Mouse (Mus musculus) hindbrain, postnatal 0 days (tissue): Measurements from ENCODE around the gene Slc35f1. TPM values are rescaled to one million over a fixed set of nuclear protein-coding genes. Genes with fewer than 3 reads are reported as not detected.
"Not testable (repeated sequence)": the region's sequence is repeated elsewhere in the genome, so short reads cannot be mapped to it uniquely, and the experiment has no call there.

Experiments
- ATAC-seq: fragments of 200-750 bp; cut with Nextera tagmentation; 2 replicates; pipeline ENCODE4 v1.8.0; 2017; ENCODE audit warnings: mild to moderate bottlenecking, moderate TSS enrichment, moderate library complexity
- DNase-seq: peaks from one replicate; pipeline ENCODE4 v3.0.0-alpha.2; 2015; ENCODE audit warnings: low spot score
- H3K27ac ChIP-seq: fragments of 300-500 bp; sonication (generic); 2 replicates; pipeline ENCODE4 v1.5.1; 2014; ENCODE audit warnings: mild to moderate bottlenecking
- H3K27me3 ChIP-seq: fragments of 300-500 bp; sonication (generic); 2 replicates; pipeline ENCODE4 v1.6.1; 2014; ENCODE audit warnings: low read length, mixed read lengths; ENCODE audit not compliant: insufficient read depth
- H3K36me3 ChIP-seq: fragments of 300-500 bp; sonication (generic); 2 replicates; pipeline ENCODE4 v1.6.1; 2014; ENCODE audit warnings: low read length, mixed read lengths; ENCODE audit not compliant: insufficient read depth
- H3K4me1 ChIP-seq: fragments of 300-500 bp; sonication (generic); 2 replicates; pipeline ENCODE4 v1.6.1; 2014; ENCODE audit warnings: antibody characterized with exemption, low read length, mixed read lengths; ENCODE audit not compliant: insufficient read depth
- H3K4me2 ChIP-seq: fragments of 300-500 bp; sonication (generic); 2 replicates; pipeline ENCODE4 v1.6.1; 2014; ENCODE audit warnings: low read depth, mild to moderate bottlenecking, low read length, moderate library complexity, mixed read lengths
- H3K4me3 ChIP-seq: fragments of 300-500 bp; sonication (generic); 2 replicates; pipeline ENCODE4 v1.5.1; 2014; ENCODE audit warnings: low read length
- H3K9ac ChIP-seq: fragments of 300-500 bp; sonication (generic); replicated peaks from 2 replicates; pipeline ENCODE4 v1.6.1; 2014; ENCODE audit warnings: mild to moderate bottlenecking, low read length, moderate library complexity, mixed read lengths
- H3K9me3 ChIP-seq: fragments of 300-500 bp; sonication (generic); 2 replicates; pipeline ENCODE4 v1.6.1; 2016; ENCODE audit warnings: low read length, mixed read lengths
- CTCF ChIP-seq: IDR thresholded peaks from 2 replicates; pipeline ENCODE4 v1.5.1; 2016; ENCODE audit warnings: antibody characterized with exemption, control low read depth, low read depth
- WGBS: fragments of 180-500 bp; shearing (Covaris S2); extraction: QIAGEN DNeasy Blood & Tissue Kit; methylation state at CpG from one replicate; pipeline ENCODE4 v1.1.7; 2014; 5-methylcytosine and 5-hydroxymethylcytosine counted together
- polyA plus RNA-seq: library from polyadenylated mRNA; unstranded; fragments of >200 nt; fragmentation: Nextera tagmentation; extraction: Ambion mirVana; gene quantifications from 2 replicates; pipeline ENCODE4 v1.2.1, GENCODE M21; 2015
- total RNA-seq: library from RNA; depleted of rRNA; stranded (reverse); fragments of >200 nt; gene quantifications from 2 replicates; pipeline ENCODE4 v1.2.3, GENCODE M21; 2014

Slc35f1 gene
- total and polyA plus RNA-seq, 2 experiments from 2014 or later: 31.7 to 83.3 TPM

DNA sequence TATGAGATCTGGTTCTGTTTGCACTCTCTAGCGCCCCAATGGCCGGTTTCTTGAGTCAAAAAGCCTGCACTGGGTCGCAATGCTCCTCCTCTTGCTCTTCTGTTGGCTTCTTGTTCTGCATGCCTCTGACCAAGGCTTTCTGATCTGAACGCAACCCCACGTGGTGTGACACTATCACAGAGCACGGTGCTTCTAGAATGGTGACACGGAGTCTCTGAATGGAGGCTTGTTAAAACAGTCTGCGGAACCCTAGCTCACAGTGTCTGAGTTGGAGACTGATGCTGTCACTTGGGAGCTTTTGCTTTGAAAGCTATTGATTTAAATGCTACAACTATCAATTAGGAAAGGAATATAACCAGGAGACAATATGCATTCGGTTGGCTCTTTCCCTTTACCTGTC lies 183.8 kb downstream of the Slc35f1 start:
- WGBS: 65% methylated on average over 9 of the region's 9 CpGs
- no peak for DNase-seq
- ATAC-seq: no peak
- Histone ChIP-seq H3K9me3 (no peaks in the 10 kb centered on the region), H3K4me2 (no peak overlapping the region), H3K27me3 (no peaks in the 10 kb centered on the region), H3K4me1 (no peaks in the 10 kb centered on the region), H3K27ac (no peak overlapping the region), H3K9ac (no peak overlapping the region), H3K36me3 (no peaks in the 10 kb centered on the region), H3K4me3 (no peak overlapping the region)
- TF ChIP-seq CTCF: no peak

DNA sequence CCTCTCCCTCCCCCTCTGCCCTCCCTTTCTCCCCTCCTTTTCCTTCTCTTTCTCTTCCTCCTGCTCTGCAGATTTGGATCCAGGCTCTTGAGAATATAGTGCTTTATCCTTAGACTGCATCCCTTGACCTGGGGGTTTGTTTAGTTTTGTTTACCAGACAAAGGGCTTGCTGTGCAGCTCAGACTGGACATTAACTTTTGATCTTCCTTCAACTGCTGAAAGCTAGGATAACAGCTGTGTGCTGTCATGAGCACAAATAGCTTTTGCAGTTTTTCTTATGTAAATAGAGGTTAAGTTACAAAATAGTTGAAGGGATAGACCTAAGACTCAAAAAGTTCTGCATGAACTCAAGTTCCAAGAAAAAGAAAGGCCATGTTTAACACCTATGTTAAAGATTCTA lies 184.4 kb downstream of the Slc35f1 start:
- ATAC-seq (no peak), DNase-seq (no peak)
- Histone ChIP-seq H3K27me3 (no peaks in the 10 kb centered on the region), H3K4me3 (no peak overlapping the region), H3K27ac (no peak overlapping the region), H3K9ac (no peak overlapping the region), H3K4me2 (no peak overlapping the region), H3K36me3 (no peaks in the 10 kb centered on the region), H3K9me3 (no peaks in the 10 kb centered on the region), H3K4me1 (no peaks in the 10 kb centered on the region)
- TF ChIP-seq CTCF: no peak

DNA sequence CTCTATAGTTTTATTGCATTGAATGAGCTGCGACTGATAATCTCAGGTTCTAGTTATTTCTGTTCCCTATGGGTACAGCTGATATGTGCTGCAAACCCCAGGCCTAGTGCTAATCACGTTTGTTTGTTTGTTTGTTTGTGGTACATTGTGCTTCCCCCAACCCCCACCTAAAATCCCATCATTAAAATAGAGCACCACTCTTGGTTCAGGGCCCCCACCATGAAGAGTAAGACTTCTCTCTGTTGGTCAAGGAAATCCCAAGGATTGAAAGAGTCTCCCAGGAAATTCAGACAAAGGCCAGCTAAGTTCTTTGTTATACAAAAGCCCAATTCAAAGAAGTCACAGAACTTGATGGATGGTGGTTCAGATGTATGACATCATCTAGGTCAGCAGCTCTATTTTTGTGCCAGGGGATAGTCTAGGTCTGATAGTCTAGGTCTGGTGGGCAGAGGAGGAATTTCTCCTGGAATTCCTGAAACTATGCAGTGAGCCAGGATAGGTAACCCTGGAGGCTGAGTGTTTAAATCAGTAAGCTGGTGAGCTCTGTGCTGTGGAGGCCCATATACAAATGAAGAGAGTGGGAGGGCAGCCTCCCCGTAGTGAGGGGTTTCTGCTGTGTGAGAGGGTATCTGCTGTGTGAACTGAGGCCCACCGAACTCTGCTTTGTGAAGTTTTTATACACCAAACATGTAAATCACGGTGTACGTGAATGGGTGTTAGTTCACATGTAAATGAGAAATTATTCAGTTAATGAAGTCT lies 187.1 kb downstream of the Slc35f1 start:
- Histone ChIP-seq H3K27me3 (no peaks in the 10 kb centered on the region), H3K36me3 (no peaks in the 10 kb centered on the region), H3K27ac (no peak overlapping the region; the same call in 1 of the 2 replicates), H3K9ac (no peak overlapping the region), H3K4me2 (no peak overlapping the region), H3K4me1 (no peaks in the 10 kb centered on the region), H3K9me3 (no peaks in the 10 kb centered on the region), H3K4me3 (no peak overlapping the region)
- ATAC-seq (no peak), DNase-seq (no peak)
- 23% methylated on average over 6 of the region's 6 CpGs for WGBS
- no peak for TF ChIP-seq CTCF

DNA sequence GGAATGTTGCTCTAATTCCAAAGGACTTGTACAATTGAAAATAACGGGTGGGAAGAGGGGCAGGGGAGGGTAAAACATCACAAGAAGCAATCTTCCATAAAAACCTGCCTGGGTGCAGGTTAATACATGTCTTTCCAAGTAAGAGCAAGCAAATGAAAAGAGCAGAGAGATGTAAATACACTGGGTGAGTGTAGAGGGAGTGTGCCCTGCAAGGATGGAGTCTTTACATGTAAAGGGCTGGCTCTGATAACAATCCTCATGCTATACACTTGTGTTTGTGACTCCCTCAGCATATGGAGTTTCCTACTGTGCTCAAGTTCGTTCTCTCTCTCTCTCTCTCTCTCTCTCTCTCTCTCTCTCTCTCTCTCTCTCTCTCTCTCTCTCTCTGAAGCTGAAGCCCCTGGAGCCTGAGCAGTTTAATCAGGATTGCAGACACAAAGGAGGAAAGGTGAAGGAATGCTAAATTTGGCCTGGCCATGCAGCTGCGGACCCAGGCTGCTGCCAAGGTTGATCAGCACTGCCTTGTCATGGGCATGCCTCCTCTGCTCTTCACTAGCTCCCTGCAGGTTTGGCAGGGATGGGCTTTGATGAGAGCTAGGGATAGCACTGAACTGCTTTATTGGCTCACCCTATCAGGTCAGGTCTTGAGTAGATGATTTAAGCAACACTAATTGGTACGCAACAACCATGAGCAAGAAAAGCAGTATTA lies 187.9 kb downstream of the Slc35f1 start:
- Histone ChIP-seq H3K27ac (0 out of 2 replicates have a peak overlapping the region, but pooled peaks have one; percentile 3), H3K9ac (no peak overlapping the region), H3K27me3 (no peaks in the 10 kb centered on the region), H3K4me1 (no peaks in the 10 kb centered on the region), H3K36me3 (no peaks in the 10 kb centered on the region), H3K4me2 (no peak overlapping the region), H3K4me3 (no peak overlapping the region), H3K9me3 (no peaks in the 10 kb centered on the region)
- DNase-seq (no peak), ATAC-seq (peak; percentile 64; the same call in 1 of the 2 replicates)
- no peak for TF ChIP-seq CTCF
- 35% methylated on average over 4 of the region's 4 CpGs for WGBS

DNA sequence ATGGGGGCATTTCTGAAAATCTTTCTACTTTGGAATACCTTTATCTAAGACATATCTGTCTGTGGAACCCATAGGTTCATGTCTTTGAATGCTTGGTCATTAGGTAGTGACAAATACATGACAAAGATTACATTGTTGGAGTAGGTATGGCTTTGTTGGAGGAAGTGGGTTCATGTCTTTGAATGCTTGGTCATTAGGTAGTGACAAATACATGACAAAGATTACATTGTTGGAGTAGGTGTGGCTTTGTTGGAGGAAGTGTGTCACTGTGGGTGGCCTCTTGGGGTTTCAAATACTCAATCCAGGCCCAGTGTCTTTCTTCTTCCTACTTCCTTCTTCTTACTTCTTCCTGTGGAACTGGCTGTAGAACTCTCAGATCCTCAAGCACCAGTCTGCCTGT lies 206.4 kb downstream of the Slc35f1 start:
- H3K27ac ChIP-seq, H3K4me1 ChIP-seq, H3K9ac ChIP-seq, H3K9me3 ChIP-seq, H3K4me2 ChIP-seq, H3K27me3 ChIP-seq, H3K36me3 ChIP-seq, H3K4me3 ChIP-seq, DNase-seq, ATAC-seq: not testable (repeated sequence)

DNA sequence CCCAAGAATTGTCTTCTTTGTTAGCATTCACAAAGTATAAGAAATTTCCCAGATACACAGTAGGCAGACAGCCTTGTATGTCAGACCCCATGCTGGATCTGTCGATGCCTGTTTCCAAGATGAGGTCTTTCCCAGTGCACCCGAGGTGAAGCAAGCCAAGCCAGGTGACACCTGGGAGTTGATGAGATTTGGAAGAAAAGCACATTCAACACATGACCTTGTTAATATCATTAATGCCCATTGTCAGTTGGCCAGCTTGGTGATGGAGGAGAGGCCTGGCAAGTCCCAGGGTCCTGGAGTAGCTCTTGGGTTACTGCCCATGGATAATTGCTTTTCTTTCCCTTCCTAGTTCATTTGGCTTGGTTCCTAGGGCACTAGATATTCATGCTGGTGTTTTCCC lies 214.6 kb downstream of the Slc35f1 start:
- 45% methylated on average over 2 of the region's 2 CpGs for whole genome bisulfite sequencing
- Histone ChIP-seq H3K36me3 (no peaks in the 10 kb centered on the region), H3K9ac (no peak overlapping the region), H3K4me2 (no peak overlapping the region), H3K9me3 (no peaks in the 10 kb centered on the region), H3K4me3 (no peak overlapping the region), H3K27me3 (no peaks in the 10 kb centered on the region), H3K4me1 (0 out of 2 replicates have a peak, but pooled peaks cover 4% of the 10 kb centered on the region), H3K27ac (no peak overlapping the region)
- TF ChIP-seq CTCF: no peak
- DNase-seq: peak; percentile 74
- peak; percentile 35; the same call in 1 of the 2 replicates for ATAC-seq

DNA sequence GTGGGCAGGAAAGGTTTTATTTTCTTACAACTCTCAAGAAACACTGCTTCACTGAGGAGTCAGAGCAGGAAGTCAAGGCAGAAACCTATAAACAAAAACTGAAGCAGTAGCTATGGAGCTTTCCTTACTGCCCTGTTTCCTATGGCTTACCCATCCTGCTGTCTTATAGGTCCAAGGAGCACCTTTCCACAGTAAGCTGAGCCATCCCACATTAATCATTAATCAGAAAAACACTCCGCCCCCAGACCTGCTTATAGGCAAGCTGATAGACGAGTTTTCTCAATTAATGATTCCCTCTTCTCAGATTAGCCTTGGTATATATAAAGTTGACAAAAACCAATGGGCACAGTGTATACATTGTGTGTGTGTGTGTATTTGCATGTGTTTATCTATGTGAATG lies 221.4 kb downstream of the Slc35f1 start:
- TF ChIP-seq CTCF: no peak
- 79% methylated on average over 2 of the region's 2 CpGs for WGBS
- no peak overlapping the region for H3K9ac ChIP-seq

More for the DNA sequence above, 221.4 kb downstream of the Slc35f1 start:
- Histone ChIP-seq H3K4me1 (no peaks in the 10 kb centered on the region), H3K27me3 (no peaks in the 10 kb centered on the region), H3K9me3 (no peaks in the 10 kb centered on the region), H3K36me3 (no peaks in the 10 kb centered on the region), H3K27ac (no peak overlapping the region), H3K4me3 (no peak overlapping the region), H3K4me2 (no peak overlapping the region)
- DNase-seq (no peak), ATAC-seq (no peak)
